Mouse (Mus musculus): ENCODE measurements around the gene Sla2.
"Not testable (repeated sequence)": the region's sequence is repeated elsewhere in the genome, so short reads cannot be mapped to it uniquely, and the experiment has no call there.

Sla2 gene

DNA sequence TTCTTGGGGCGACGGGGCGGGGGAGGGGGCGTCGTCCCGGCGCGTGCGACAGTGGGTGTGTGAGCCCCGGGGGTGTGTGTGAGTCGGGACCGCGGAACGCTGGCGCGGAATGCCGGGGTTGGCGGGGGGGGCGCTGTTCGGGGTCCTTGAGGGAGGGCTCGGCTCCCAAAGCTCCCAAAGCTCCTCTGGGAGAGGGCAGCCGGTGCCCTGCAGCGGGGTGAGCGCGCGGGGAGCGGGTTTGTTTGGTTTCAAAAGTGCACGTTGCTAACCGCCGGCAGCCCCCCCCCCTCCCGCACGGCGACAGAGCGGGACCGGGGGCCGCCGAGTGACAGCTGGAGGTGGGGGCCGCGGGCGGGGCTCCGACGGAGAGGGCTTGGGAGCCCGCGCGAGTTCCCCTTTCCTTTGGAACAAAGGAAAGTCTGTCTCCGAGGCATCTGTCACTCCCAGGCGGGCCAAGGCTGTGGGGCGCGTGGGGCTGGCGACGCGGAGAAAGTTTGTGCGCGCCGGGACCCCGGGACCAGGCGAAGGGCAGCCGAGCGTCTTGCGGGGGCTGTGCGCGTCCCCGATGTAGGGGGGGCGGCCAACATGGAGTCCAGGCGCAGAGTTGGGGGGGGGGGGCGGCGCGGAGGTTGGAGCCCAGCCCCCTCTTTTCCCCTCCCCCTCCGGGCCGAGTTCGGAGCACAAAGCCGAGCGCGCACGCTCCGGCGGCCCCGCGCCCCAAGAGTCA is 46.5 kb downstream of the Sla2 start:
- in situ Hi-C loops (cut with MboI, MseI): no loop called here

DNA sequence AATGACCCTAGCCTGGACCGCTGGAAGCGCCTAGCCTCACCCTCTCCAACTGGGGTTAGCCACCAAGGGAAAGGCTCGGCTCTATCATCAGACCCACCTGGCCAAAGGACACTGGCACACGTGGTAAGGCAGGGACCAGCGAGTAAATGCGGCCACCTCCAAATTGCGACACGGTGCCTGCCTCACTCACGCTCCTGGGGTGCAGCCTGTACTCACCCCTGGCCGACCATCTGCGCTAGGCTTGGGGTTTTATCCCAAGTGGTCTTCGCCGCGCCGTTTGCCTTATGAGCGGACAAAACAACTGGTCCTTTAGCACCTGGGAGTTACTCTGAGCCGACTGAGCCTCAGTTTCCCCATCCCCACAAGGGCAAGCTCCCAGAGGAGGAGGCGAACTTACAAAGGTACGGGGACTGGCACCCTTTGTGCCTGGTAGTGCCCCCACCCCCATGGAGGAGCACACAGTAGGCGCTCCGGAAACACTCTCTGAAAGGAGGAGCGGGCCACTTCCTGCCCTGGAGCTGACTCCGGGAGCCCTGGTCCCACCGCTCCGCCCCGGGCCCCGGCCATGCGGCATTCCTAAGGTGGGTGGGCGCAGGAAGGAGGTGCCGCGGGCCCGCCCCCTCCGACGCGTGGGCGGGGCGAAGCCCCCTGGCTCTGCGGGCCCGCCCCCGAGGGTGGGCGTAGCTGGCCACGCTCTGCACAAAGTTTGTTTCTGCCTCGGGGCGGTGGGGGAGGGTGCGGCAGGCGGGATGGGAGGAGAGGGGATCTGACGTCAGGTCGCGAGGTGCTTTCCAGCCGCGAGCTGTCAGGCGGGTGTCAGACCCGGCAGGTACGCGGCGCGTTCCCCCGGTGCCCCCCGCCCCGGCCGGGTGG is 47.4 kb downstream of the Sla2 start, which contains the start of gene Tgif2:
TSS of gene Tgif2 (plus strand) at position 689 of the 873 bp plus-strand sequence.
- in situ Hi-C loops (cut with MboI, MseI): no loop called here

DNA sequence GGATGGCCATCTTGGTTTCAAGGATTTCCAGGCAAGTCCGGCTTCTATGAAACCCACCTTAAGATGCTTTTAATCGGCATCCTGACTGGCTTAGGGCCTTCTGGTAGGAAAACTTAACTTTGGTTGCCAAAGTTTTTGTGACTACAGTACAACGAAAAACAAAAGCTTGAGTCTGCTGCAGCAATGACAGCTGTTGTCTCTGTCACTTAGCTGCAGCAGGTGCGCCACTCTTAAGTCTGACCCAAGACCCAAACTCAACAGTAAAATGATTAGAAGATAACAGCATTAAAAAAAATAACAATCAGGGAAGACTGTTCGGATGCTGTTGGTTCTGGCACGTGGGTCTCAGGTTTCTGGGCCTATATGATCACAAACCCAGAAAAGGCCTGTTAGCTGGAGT is 48.2 kb downstream of the Sla2 start:
- in situ Hi-C loops (cut with MboI, MseI): no loop called here

DNA sequence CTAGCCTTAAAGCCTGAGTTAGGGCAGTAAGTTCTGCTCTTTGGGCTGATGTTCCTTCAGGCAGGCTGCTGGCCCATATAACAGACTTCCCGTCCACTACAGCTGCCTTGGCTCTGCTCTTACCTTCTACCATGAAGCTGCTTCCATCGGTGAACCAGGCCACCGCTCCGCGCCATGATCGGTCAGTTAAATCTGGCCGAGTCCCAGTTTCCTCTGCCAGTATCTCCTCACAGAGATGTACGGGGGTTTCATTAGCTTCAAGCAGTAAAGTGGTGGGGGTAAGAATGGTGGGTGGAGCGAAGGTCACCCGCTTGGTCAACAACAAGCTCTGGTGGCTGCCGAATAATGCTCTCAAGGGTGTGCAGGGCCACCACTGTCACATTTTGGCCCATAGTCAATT is 52.7 kb downstream of the Sla2 start:
- in situ Hi-C loops (cut with MboI, MseI): no loop called here

DNA sequence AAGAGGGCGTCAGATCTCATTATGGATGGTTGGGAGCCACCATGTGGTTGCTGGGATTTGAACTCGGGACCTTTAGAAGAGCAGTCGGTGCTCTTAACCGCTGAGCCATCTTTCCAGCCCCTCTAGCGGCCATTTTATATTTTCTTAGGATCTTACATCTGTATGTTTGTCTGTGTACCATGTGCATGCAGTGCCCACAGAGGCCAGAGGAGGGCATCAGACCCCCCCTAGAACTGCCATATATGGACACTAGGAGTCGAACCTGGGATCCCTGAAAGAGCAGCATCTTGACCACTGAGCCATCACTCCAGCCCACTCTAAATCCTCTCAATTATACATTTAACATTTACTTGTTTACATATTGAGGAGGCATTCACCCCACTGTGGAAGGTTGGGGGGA is 61.9 kb downstream of the Sla2 start:
- in situ Hi-C loops (cut with MboI, MseI): not testable (repeated sequence)
